Mouse (Mus musculus) lung, embryonic 16.5 days (tissue): ENCODE measurements around the gene Retreg1. TPM values are rescaled to one million over a fixed set of nuclear protein-coding genes. Genes with fewer than 3 reads are reported as not detected.
A peak's percentile ranks its signal among the peaks of the same experiment; 100 is the strongest.

Experiments used
- ATAC-seq: fragments of 200-750 bp; cut with Nextera tagmentation; 2 replicates; pipeline ENCODE4 v1.8.0; 2017; ENCODE audit warnings: low read depth, mild to moderate bottlenecking, moderate library complexity
- H3K27ac ChIP-seq: fragments of 300-500 bp; sonication (generic); 2 replicates; pipeline ENCODE4 v1.5.1; 2014; ENCODE audit warnings: mild to moderate bottlenecking, control low read depth, low read length
- H3K27me3 ChIP-seq: fragments of 300-500 bp; sonication (generic); 2 replicates; pipeline ENCODE4 v1.6.1; 2014; ENCODE audit warnings: low read depth, low read length, mixed read lengths; ENCODE audit not compliant: control insufficient read depth, insufficient read depth
- H3K36me3 ChIP-seq: fragments of 300-500 bp; sonication (generic); 2 replicates; pipeline ENCODE4 v1.6.1; 2014; ENCODE audit warnings: low read length; ENCODE audit not compliant: control insufficient read depth, insufficient read depth
- H3K4me1 ChIP-seq: fragments of 300-500 bp; sonication (generic); replicated peaks from 2 replicates; pipeline ENCODE4 v1.6.1; 2014; ENCODE audit warnings: low read length, mixed read lengths; ENCODE audit not compliant: control insufficient read depth, insufficient read depth
- H3K4me2 ChIP-seq: fragments of 300-500 bp; sonication (generic); 2 replicates; pipeline ENCODE4 v1.6.1; 2014; ENCODE audit warnings: low read depth, low read length, control low read depth
- H3K4me3 ChIP-seq: fragments of 300-500 bp; sonication (generic); 2 replicates; pipeline ENCODE4 v1.5.1; 2014; ENCODE audit warnings: mild to moderate bottlenecking, low read length, control low read depth
- H3K9ac ChIP-seq: fragments of 300-500 bp; sonication (generic); 2 replicates; pipeline ENCODE4 v1.6.1; 2014; ENCODE audit warnings: low read length, control low read depth
- H3K9me3 ChIP-seq: fragments of 300-500 bp; sonication (generic); 2 replicates; pipeline ENCODE4 v1.6.1; 2016; ENCODE audit warnings: low read length; ENCODE audit not compliant: control insufficient read depth
- WGBS: fragments of 180-500 bp; shearing (Covaris S2); extraction: QIAGEN DNeasy Blood & Tissue Kit; methylation state at CpG from one replicate; pipeline ENCODE4 v1.1.7; 2014; 5-methylcytosine and 5-hydroxymethylcytosine counted together
- polyA plus RNA-seq: library from polyadenylated mRNA; unstranded; fragments of >200 nt; fragmentation: Nextera tagmentation; extraction: Ambion mirVana; gene quantifications from 2 replicates; pipeline ENCODE4 v1.2.1, GENCODE M21; 2015

The Retreg1 gene
- polyA plus RNA-seq, 1 experiment from 2014 or later = 13.6 TPM

DNA sequence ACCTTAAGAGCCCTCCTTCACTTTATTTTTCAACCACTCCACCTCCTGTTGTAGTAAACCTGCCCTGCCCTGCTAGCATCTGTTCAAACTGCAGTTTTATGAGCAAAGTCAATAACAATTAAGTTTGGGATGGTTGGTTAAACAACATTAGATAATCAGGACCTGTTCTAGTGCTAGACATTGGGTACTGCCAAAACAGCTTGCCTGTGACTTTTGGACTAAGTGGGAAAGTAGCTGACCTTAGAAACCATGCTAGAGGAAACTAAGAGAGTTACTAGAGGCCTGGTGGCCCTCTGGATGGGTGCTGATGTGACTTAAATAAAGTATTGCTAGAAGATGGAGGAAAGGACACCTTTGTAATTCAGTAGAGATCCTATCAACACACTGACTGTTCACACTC is 21.0 kb upstream of the Retreg1 start:
- Histone ChIP-seq H3K4me1 (no peaks in the 10 kb centered on the region), H3K27me3 (no peaks in the 10 kb centered on the region), H3K4me2 (no peak overlapping the region), H3K36me3 (no peaks in the 10 kb centered on the region), H3K9me3 (no peaks in the 10 kb centered on the region), H3K9ac (no peak overlapping the region), H3K4me3 (no peak overlapping the region), H3K27ac (no peak overlapping the region)
- no peak for ATAC-seq

DNA sequence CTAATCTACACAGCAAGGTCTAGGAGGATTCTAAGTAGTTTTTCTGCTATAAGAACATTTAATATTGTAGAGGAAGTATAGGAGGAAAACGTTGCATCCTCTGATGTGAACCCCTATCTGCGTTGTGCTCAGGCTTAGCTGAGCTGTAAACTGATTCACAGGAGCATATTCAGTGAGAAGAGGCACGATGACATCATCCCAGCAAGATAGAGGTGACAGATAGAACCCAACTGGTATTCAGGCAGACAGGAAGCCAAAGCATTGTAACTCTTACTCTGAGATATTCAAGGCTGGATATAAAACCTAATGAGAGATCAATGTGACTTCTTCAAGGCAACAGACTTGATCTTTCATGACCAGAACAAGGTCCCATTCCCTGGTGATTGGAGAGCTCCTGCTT is 20.3 kb upstream of the Retreg1 start:
- H3K9me3 ChIP-seq = no peaks in the 10 kb centered on the region
- no peaks in the 10 kb centered on the region for H3K4me1 ChIP-seq
- no peak overlapping the region for H3K27ac ChIP-seq
- no peak overlapping the region for H3K9ac ChIP-seq
- H3K4me2 ChIP-seq = no peak overlapping the region
- H3K36me3 ChIP-seq = no peaks in the 10 kb centered on the region
- no peak overlapping the region for H3K4me3 ChIP-seq
- no peaks in the 10 kb centered on the region for H3K27me3 ChIP-seq
- 50% methylated on average over 3 of the region's 3 CpGs for WGBS
- ATAC-seq = no peak

DNA sequence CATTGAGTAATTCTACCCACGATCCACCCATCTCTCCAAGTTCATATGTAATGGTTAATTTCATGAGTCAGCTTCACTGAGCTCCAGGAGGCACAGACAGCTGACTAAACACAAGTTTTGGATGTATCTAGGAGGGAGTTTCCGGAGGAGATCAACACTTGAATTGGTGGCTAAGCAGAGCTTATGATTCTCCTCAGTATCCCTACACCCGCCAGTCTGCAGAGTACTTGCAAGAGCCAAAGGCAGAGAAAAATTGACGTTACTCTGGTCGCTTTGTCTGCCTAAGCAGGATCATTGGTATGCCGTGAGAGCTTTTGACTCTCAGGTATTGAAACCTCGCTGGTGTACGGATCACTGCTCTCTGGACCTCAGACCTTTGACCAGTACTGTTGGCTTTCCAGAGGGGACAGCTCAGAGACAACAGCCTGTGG is 16.4 kb upstream of the Retreg1 start:
- H3K36me3 ChIP-seq = no peaks in the 10 kb centered on the region
- no peak overlapping the region for H3K4me3 ChIP-seq
- no peak overlapping the region for H3K4me2 ChIP-seq
- H3K27ac ChIP-seq = no peak overlapping the region
- no peaks in the 10 kb centered on the region for H3K9me3 ChIP-seq
- no peak overlapping the region for H3K9ac ChIP-seq
- no peaks in the 10 kb centered on the region for H3K4me1 ChIP-seq
- WGBS = 81% methylated on average over 8 of the region's 8 CpGs
- no peaks in the 10 kb centered on the region for H3K27me3 ChIP-seq
- ATAC-seq = no peak

DNA sequence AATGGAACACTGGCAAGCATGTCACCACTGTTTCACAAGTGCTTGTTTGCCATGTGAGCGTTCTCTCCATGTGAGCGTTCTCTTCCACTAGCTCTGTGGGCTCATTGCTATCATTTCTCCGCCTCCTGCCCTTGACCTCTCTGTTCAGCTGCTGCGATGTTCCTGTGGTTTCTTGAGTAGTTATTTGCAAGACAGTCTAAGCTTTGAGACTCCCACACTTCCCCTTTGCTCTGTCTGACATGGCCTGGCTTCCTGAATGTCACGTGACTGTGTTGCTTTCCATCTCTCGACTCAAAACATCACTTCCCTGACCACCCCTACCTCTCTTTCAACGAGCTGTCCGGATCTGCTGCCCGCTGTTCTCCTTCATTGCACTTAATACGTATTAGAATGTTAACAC is 14.5 kb upstream of the Retreg1 start:
- Histone ChIP-seq H3K4me2 (no peak overlapping the region), H3K27me3 (no peaks in the 10 kb centered on the region), H3K27ac (no peak overlapping the region), H3K9ac (no peak overlapping the region), H3K4me1 (no peaks in the 10 kb centered on the region), H3K4me3 (no peak overlapping the region), H3K36me3 (no peaks in the 10 kb centered on the region), H3K9me3 (no peaks in the 10 kb centered on the region)
- peak; percentile 31 for ATAC-seq
- WGBS = 69% methylated on average over 10 of the region's 10 CpGs

DNA sequence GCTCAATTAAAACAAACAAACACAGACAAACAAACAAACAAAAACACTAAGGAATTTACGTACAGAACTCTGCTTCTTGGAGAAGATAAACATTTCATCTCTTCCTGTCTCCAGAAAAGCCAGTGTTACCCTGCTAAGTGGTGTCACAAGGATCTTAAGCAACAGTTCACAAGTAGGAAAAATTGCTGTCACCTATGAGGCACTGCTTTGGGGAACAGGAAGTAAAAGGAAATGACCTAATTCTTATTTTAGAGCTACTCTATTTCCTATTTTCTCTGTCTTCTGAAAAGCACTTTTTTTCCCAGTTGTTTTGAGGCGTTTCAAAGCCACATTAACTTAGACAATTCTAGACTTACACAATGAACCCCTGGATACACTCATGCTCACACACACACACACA is 12.6 kb upstream of the Retreg1 start:
- 48% methylated on average over 2 of the region's 2 CpGs for WGBS
- no peaks in the 10 kb centered on the region for H3K36me3 ChIP-seq
- no peak for ATAC-seq
- H3K4me3 ChIP-seq = no peak overlapping the region
- H3K27ac ChIP-seq = no peak overlapping the region
- H3K9ac ChIP-seq = no peak overlapping the region
- no peaks in the 10 kb centered on the region for H3K4me1 ChIP-seq
- no peaks in the 10 kb centered on the region for H3K9me3 ChIP-seq
- H3K27me3 ChIP-seq = no peaks in the 10 kb centered on the region
- no peak overlapping the region for H3K4me2 ChIP-seq

DNA sequence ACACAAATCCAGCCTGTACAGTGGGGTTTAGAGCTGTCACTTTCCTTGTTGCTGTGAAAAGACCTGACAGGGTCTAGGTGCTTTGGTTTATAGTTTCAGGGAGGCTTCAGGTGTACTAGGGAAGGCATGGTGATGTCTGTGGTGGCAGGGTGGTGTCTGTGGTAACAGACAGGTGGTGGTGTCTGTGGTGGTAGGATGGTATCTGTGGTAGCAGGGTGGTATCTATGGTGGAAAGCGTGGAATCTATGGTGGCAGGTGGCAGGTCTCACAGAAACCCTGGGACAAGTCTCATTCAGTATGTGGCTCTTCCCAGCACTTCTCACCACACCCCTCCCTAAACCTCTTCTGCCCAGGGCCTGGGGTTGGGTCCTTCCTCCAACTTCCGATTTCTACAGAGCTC is 8.7 kb upstream of the Retreg1 start:
- Histone ChIP-seq H3K9ac (no peak overlapping the region), H3K4me3 (no peak overlapping the region), H3K9me3 (peaks cover 4% of the 10 kb centered on the region; the same call in 1 of the 2 replicates), H3K4me2 (no peak overlapping the region), H3K36me3 (no peaks in the 10 kb centered on the region), H3K27ac (no peak overlapping the region), H3K27me3 (no peaks in the 10 kb centered on the region), H3K4me1 (no peaks in the 10 kb centered on the region)
- 84% methylated on average over 2 of the region's 2 CpGs for WGBS
- ATAC-seq = no peak

DNA sequence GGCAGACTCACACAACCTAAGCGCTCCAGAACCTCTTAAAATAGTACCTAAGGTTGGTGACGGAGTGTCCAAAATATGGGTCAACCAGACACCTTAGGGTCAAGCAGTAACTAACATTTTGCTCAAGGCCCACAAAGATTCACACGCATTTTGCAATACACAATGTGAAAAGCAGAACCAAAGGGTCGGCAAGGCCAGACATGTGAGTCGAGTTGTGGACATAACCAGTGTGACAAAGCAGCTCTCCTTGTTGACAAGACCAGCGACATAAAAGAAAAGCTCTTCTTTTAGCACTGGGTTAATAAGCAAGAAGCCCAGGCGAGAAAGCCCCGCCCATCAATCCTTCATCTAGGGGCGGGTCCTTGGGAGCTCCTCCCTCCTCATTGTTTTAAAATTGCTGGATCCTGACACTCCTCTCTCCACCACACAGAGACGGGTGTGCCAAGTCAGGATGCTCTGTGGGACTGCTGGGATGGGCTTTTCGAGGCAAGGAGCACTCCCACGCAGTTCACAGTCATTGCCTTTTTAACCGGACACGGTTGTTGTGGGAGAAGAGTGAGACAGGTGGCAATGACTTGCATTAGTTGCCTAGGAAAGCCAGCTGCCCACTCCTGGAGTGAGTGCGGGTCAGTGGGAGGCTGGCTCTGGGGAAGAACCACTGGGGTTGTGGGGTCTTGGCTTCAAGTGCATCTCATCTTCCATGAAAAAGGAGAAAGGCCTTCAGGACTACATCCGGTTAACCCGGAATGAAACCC is 7.9 kb upstream of the Retreg1 start:
- peaks cover 4% of the 10 kb centered on the region; the same call in 1 of the 2 replicates for H3K9me3 ChIP-seq
- no peak overlapping the region for H3K27ac ChIP-seq
- H3K4me1 ChIP-seq = no peaks in the 10 kb centered on the region
- no peaks in the 10 kb centered on the region for H3K27me3 ChIP-seq
- ATAC-seq = no peak
- no peak overlapping the region for H3K4me3 ChIP-seq
- H3K4me2 ChIP-seq = no peak overlapping the region
- 82% methylated on average over 17 of the region's 17 CpGs for WGBS
- H3K36me3 ChIP-seq = no peaks in the 10 kb centered on the region
- no peak overlapping the region for H3K9ac ChIP-seq

DNA sequence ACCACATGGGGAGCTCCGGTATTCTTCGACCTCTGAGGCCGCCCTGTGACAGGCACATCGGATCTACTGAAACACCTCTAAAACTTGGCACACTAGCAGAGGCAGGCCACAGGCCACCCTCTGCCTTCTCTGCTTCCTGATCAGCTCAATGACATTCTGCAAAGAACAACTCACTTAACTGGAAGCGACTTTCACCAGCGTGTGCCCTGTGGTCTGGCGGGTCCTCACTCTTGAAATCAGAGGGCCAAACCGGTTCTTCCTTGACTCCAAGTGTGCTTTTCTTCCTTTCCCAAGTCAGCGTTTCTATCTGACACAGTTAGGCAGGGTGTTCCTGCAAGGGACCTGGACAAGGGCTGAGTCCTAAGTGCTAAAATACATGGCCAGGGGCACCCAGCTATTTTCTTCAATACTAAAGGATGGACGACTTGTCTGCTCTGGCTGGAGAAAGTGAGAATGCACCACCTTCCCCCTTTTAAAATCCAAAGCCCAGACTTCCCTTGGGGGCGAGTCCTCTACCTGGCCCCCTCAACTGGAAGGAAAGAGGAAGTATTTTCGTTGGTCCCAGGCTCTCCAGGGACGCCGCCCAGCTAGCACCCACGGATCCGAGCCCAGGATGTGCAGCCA is 406 bp upstream of the Retreg1 start:
- peak overlapping the region; percentile 79 for H3K4me3 ChIP-seq
- H3K4me2 ChIP-seq = peak overlapping the region; percentile 90
- WGBS = 9% methylated on average over 16 of the region's 16 CpGs
- peaks cover 7% of the 10 kb centered on the region; the same call in 1 of the 2 replicates for H3K4me1 ChIP-seq
- no peaks in the 10 kb centered on the region for H3K36me3 ChIP-seq
- peak overlapping the region; percentile 64 for H3K27ac ChIP-seq
- H3K9me3 ChIP-seq = no peaks in the 10 kb centered on the region
- peak; percentile 32; the same call in 1 of the 2 replicates for ATAC-seq
- peaks cover 8% of the 10 kb centered on the region; the same call in 1 of the 2 replicates for H3K27me3 ChIP-seq
- peak overlapping the region; percentile 73 for H3K9ac ChIP-seq

DNA sequence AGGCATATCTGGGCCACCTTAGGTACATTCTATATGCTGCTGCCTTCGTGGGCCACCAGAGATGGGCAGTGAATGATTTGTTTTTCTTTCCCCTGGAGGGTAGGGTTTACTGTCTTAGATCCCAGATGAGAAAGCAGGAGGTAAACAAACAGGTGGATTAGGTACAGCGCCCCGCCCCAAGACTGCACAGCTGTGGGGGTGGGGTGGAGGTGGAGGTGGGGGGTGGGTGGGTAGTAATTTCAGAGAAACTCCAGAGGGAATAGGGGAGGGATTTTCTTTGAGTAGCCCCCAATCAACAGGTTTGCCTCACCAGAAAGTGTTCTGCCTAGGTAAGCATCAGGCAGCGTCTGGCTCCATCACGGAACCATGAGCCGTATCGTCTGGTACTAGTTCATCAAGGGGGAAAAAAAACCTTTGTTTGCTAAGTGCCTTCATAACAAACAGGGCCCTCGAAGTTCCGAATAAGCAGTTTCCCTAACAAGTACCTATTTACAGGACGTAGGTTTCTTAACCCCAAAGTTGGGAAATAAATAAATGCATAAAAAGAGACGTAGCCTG is 1.1 kb downstream of the Retreg1 start:
- peaks cover 7% of the 10 kb centered on the region; the same call in 1 of the 2 replicates for H3K4me1 ChIP-seq
- peak overlapping the region; percentile 79 for H3K4me3 ChIP-seq
- no peak overlapping the region for H3K27ac ChIP-seq
- peaks cover 8% of the 10 kb centered on the region; the same call in 1 of the 2 replicates for H3K27me3 ChIP-seq
- WGBS = 12% methylated on average over 11 of the region's 11 CpGs
- peak overlapping the region; percentile 90 for H3K4me2 ChIP-seq
- H3K36me3 ChIP-seq = no peaks in the 10 kb centered on the region
- peak overlapping the region; percentile 73 for H3K9ac ChIP-seq
- H3K9me3 ChIP-seq = no peaks in the 10 kb centered on the region
- ATAC-seq = no peak; the same call in 1 of the 2 replicates
